Mouse (Mus musculus) liver, embryonic 14.5 days (tissue): ENCODE results near the gene Cenpx.

ENCODE experiments used
- CTCF ChIP-seq: IDR thresholded peaks from 2 replicates; pipeline ENCODE4 v1.5.1; 2016; ENCODE audit warnings: antibody characterized with exemption, low read depth, control low read depth
- EP300 ChIP-seq: IDR thresholded peaks from 2 replicates; pipeline ENCODE4 v1.6.1; 2016; ENCODE audit warnings: antibody characterized with exemption, low read depth

- no peak for TF ChIP-seq CTCF
- TF ChIP-seq EP300: no peak
Observed at GRCm38 (mm10) chr11:120693461-120693860, 20.1 kb downstream of the Cenpx start.
